Mouse (Mus musculus) thymus, postnatal 10 days (tissue): ENCODE results near the gene Clta.

Experiments used
- DNase-seq, 2 experiments: peaks; one replicate each; pipeline ENCODE4 v3.0.0; 2021; ENCODE audit warnings: low spot score in 2 of 2

Clta gene

DNA sequence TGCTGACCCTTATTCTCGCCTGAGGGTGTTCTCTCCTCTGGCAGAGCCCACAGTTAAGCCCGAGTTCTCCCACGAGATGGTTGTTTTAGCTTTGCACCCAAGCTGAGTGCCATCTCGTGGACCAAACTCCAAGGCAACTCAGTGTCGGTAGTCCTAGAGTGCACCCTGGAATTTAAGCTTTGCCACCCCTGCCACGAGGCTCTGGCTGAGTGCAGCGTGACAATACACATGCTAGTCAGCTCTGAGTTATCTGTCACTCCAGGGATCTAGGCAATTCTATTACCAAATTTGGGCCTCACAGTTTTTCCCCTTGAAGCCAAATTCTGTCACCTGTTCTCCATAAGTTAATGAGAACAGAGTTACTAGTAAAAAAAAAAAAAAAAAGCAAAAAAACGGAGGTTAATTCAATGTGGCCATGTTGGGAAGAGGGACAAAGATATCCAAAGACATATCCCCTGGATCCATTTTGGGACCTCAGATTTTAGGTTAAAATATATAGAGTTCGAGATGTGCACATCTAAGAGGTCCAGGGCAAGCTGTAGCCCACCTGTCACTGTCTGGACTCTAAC is 68.7 kb downstream of the Clta start:
- no peak for DNase-seq

DNA sequence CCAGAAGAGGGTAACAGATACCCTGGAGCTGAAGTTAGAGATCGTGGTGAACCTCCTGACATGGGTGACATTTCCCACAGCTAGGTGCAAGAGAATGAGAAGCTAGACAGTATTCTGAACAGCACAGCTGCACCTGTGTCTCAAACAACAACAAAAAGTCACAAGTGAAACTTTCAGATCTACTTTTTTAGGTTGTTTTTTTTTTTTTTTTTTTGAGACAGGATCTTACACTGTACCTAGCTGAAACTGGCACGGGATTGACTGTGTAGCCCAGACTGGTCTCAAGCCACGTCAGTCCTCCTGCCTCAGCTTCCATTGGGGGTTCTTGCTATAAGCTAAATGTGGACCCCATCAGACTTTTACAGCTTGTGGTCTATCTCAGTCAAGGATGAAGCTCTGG is 69.5 kb downstream of the Clta start:
- DNase-seq, result no peak

DNA sequence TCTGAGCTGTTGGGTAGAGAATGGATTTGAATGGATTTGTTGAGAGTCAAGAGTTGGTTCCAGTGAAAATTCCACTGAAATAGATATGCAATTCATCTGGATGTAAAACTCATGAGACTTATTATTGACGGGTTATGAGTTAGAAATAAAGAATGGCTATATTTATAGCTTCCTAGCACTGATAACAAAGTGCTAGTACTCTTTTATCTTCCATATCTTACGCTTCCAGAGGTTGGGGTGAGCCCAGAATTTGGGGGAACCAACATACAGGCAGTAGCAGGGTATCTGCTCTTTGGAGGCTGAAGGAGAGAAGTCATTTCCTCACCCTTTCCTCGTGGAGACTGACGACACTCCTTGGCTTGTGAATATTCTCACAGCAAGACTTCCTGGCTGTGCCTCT is 70.2 kb downstream of the Clta start:
- DNase-seq, result no peak

DNA sequence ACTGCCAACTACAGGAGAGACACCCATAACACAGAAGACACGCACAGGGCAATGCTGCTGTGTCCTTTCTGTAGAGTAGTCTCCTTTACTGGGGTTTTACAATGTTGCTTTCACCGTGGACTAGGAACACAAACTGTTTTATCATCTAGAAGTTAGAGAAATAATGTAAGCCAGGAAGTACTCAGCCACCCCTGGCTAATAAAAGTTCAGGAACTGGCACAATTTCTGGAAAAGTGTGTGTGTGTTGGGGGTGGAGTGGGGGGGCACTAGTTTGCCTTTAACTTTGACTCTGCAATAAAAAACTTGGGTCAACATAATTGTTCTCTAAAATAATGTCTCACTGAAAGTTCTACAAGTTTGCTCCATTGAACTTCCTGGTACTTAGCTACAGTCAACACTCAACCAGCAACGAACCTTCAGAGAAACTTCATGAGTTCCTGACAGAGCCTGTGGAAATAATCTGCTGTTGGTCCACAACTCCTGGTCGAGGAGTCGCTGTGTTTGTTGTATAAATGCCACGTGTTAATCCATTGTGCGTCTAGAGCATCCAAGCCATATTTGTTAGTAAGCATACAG is 74.2 kb downstream of the Clta start:
- DNase-seq, result no peak
